Mouse (Mus musculus): ENCODE measurements around the gene Rpl38. TPM values are rescaled to one million over a fixed set of nuclear protein-coding genes. Genes with fewer than 3 reads are reported as not detected.

The Rpl38 gene
- polyA plus RNA-seq, 1 experiment from 2014 or later: 598 TPM

GRCm38 (mm10) chr11:114652531-114652930 is 15.8 kb upstream of the Rpl38 start:
- 3% methylated on average over 16 of the region's 16 CpGs for WGBS (ENCODE audit: insufficient replicate concordance)
- H3K27ac ChIP-seq (ENCODE audit: low read length): no peak overlapping the region
- H3K36me3 ChIP-seq (ENCODE audit: control insufficient read depth, insufficient read depth): no peaks in the 10 kb centered on the region
- ATAC-seq (ENCODE audit: low read depth): no peak
- H3K4me2 ChIP-seq (ENCODE audit: low read depth, low read length): no peak overlapping the region
- H3K9me3 ChIP-seq (replicated peaks; ENCODE audit: control insufficient read depth, low read length): no peaks in the 10 kb centered on the region
- no peak overlapping the region for H3K4me3 ChIP-seq (ENCODE audit: low read depth, low read length)
- no peaks in the 10 kb centered on the region for H3K4me1 ChIP-seq (ENCODE audit: control insufficient read depth, low read depth, low read length)
- no peaks in the 10 kb centered on the region for H3K27me3 ChIP-seq (ENCODE audit: control insufficient read depth, insufficient read depth, low read depth, low read length)
- no peak overlapping the region for H3K9ac ChIP-seq (ENCODE audit: low read depth, low read length)

GRCm38 (mm10) chr11:114653664-114654063 is 14.7 kb upstream of the Rpl38 start:
- H3K27me3 ChIP-seq (ENCODE audit: control insufficient read depth, insufficient read depth, low read depth, low read length): no peaks in the 10 kb centered on the region
- 26% methylated on average over 6 of the region's 6 CpGs for whole genome bisulfite sequencing (ENCODE audit: insufficient replicate concordance)
- H3K9ac ChIP-seq (ENCODE audit: low read depth, low read length): no peak overlapping the region
- ATAC-seq (ENCODE audit: low read depth): no peak
- H3K4me1 ChIP-seq (ENCODE audit: control insufficient read depth, low read depth, low read length): no peaks in the 10 kb centered on the region
- no peak overlapping the region for H3K4me2 ChIP-seq (ENCODE audit: low read depth, low read length)
- H3K4me3 ChIP-seq (ENCODE audit: low read depth, low read length): no peak overlapping the region
- no peaks in the 10 kb centered on the region for H3K36me3 ChIP-seq (ENCODE audit: control insufficient read depth, insufficient read depth)
- no peak overlapping the region for H3K27ac ChIP-seq (ENCODE audit: low read length)
- no peaks in the 10 kb centered on the region for H3K9me3 ChIP-seq (replicated peaks; ENCODE audit: control insufficient read depth, low read length)

GRCm38 (mm10) chr11:114654552-114654951 is 13.8 kb upstream of the Rpl38 start:
- no peaks in the 10 kb centered on the region for H3K36me3 ChIP-seq (ENCODE audit: control insufficient read depth, insufficient read depth)
- ATAC-seq (ENCODE audit: low read depth): no peak
- WGBS (ENCODE audit: insufficient replicate concordance): 24% methylated on average over 5 of the region's 5 CpGs
- no peaks in the 10 kb centered on the region for H3K4me1 ChIP-seq (ENCODE audit: control insufficient read depth, low read depth, low read length)
- H3K9me3 ChIP-seq (replicated peaks; ENCODE audit: control insufficient read depth, low read length): no peaks in the 10 kb centered on the region
- H3K4me3 ChIP-seq (ENCODE audit: low read depth, low read length): no peak overlapping the region
- no peak overlapping the region for H3K9ac ChIP-seq (ENCODE audit: low read depth, low read length)
- no peak overlapping the region for H3K27ac ChIP-seq (ENCODE audit: low read length)
- H3K27me3 ChIP-seq (ENCODE audit: control insufficient read depth, insufficient read depth, low read depth, low read length): no peaks in the 10 kb centered on the region
- H3K4me2 ChIP-seq (ENCODE audit: low read depth, low read length): no peak overlapping the region

GRCm38 (mm10) chr11:114655350-114656008 is 12.8 kb upstream of the Rpl38 start:
- 38% methylated on average over 7 of the region's 7 CpGs for WGBS (ENCODE audit: insufficient replicate concordance)
- no peak overlapping the region for H3K9ac ChIP-seq (ENCODE audit: low read depth, low read length)
- no peaks in the 10 kb centered on the region for H3K36me3 ChIP-seq (ENCODE audit: control insufficient read depth, insufficient read depth)
- H3K9me3 ChIP-seq (replicated peaks; ENCODE audit: control insufficient read depth, low read length): no peaks in the 10 kb centered on the region
- no peak overlapping the region for H3K4me3 ChIP-seq (ENCODE audit: low read depth, low read length)
- no peak overlapping the region for H3K4me2 ChIP-seq (ENCODE audit: low read depth, low read length)
- no peak overlapping the region for H3K27ac ChIP-seq (ENCODE audit: low read length)
- no peaks in the 10 kb centered on the region for H3K4me1 ChIP-seq (ENCODE audit: control insufficient read depth, low read depth, low read length)
- ATAC-seq (ENCODE audit: low read depth): no peak
- no peaks in the 10 kb centered on the region for H3K27me3 ChIP-seq (ENCODE audit: control insufficient read depth, insufficient read depth, low read depth, low read length)

- Histone ChIP-seq H3K27ac (ENCODE audit: low read length) (no peak overlapping the region), H3K4me1 (ENCODE audit: control insufficient read depth, low read depth, low read length) (no peaks in the 10 kb centered on the region), H3K9me3 (replicated peaks; ENCODE audit: control insufficient read depth, low read length) (no peaks in the 10 kb centered on the region), H3K36me3 (ENCODE audit: control insufficient read depth, insufficient read depth) (no peaks in the 10 kb centered on the region), H3K4me2 (ENCODE audit: low read depth, low read length) (no peak overlapping the region), H3K4me3 (ENCODE audit: low read depth, low read length) (no peak overlapping the region), H3K27me3 (ENCODE audit: control insufficient read depth, insufficient read depth, low read depth, low read length) (no peaks in the 10 kb centered on the region), H3K9ac (ENCODE audit: low read depth, low read length) (no peak overlapping the region)
- 36% methylated on average over 24 of the region's 27 CpGs for WGBS (ENCODE audit: insufficient replicate concordance)
- ATAC-seq (ENCODE audit: low read depth): no peak
These were observed 11.2 kb upstream of the Rpl38 start for GRCm38 (mm10) chr11:114656994-114657644.

- no peaks in the 10 kb centered on the region for H3K4me1 ChIP-seq (ENCODE audit: control insufficient read depth, low read depth, low read length)
- no peaks in the 10 kb centered on the region for H3K27me3 ChIP-seq (ENCODE audit: control insufficient read depth, insufficient read depth, low read depth, low read length)
- H3K4me3 ChIP-seq (ENCODE audit: low read depth, low read length): no peak overlapping the region
- no peak overlapping the region for H3K4me2 ChIP-seq (ENCODE audit: low read depth, low read length)
- no peaks in the 10 kb centered on the region for H3K36me3 ChIP-seq (ENCODE audit: control insufficient read depth, insufficient read depth)
- no peak overlapping the region for H3K9ac ChIP-seq (ENCODE audit: low read depth, low read length)
- no peak overlapping the region for H3K27ac ChIP-seq (ENCODE audit: low read length)
- no peaks in the 10 kb centered on the region for H3K9me3 ChIP-seq (replicated peaks; ENCODE audit: control insufficient read depth, low read length)
- ATAC-seq (ENCODE audit: low read depth): no peak
- 17% methylated on average over 7 of the region's 7 CpGs for WGBS (ENCODE audit: insufficient replicate concordance)
These were observed 10.6 kb upstream of the Rpl38 start for GRCm38 (mm10) chr11:114657737-114658136.

GRCm38 (mm10) chr11:114662161-114662560 is 6.2 kb upstream of the Rpl38 start:
- Histone ChIP-seq H3K9me3 (replicated peaks; ENCODE audit: control insufficient read depth, low read length) (no peaks in the 10 kb centered on the region), H3K36me3 (ENCODE audit: control insufficient read depth, insufficient read depth) (no peaks in the 10 kb centered on the region), H3K4me2 (ENCODE audit: low read depth, low read length) (no peak overlapping the region), H3K4me1 (ENCODE audit: control insufficient read depth, low read depth, low read length) (no peaks in the 10 kb centered on the region), H3K9ac (ENCODE audit: low read depth, low read length) (no peak overlapping the region), H3K27ac (ENCODE audit: low read length) (no peak overlapping the region), H3K27me3 (ENCODE audit: control insufficient read depth, insufficient read depth, low read depth, low read length) (peaks cover 3% of the 10 kb centered on the region; the same call in 1 of the 2 replicates), H3K4me3 (ENCODE audit: low read depth, low read length) (no peak overlapping the region)
- ATAC-seq (ENCODE audit: low read depth): no peak
- 74% methylated on average over 14 of the region's 14 CpGs for WGBS (ENCODE audit: insufficient replicate concordance)

GRCm38 (mm10) chr11:114662746-114663362 is 5.5 kb upstream of the Rpl38 start:
- Histone ChIP-seq H3K9ac (ENCODE audit: low read depth, low read length) (no peak overlapping the region), H3K27ac (ENCODE audit: low read length) (no peak overlapping the region), H3K9me3 (replicated peaks; ENCODE audit: control insufficient read depth, low read length) (no peaks in the 10 kb centered on the region), H3K36me3 (ENCODE audit: control insufficient read depth, insufficient read depth) (no peaks in the 10 kb centered on the region), H3K4me3 (ENCODE audit: low read depth, low read length) (no peak overlapping the region), H3K4me1 (ENCODE audit: control insufficient read depth, low read depth, low read length) (no peaks in the 10 kb centered on the region), H3K27me3 (ENCODE audit: control insufficient read depth, insufficient read depth, low read depth, low read length) (peaks cover 3% of the 10 kb centered on the region; the same call in 1 of the 2 replicates), H3K4me2 (ENCODE audit: low read depth, low read length) (no peak overlapping the region)
- WGBS (ENCODE audit: insufficient replicate concordance): 33% methylated on average over 6 of the region's 6 CpGs
- ATAC-seq (ENCODE audit: low read depth): no peak

- no peak overlapping the region for H3K27ac ChIP-seq (ENCODE audit: low read length)
- H3K9me3 ChIP-seq (replicated peaks; ENCODE audit: control insufficient read depth, low read length): no peaks in the 10 kb centered on the region
- no peak overlapping the region for H3K9ac ChIP-seq (ENCODE audit: low read depth, low read length)
- WGBS (ENCODE audit: insufficient replicate concordance): 59% methylated on average over 7 of the region's 7 CpGs
- H3K27me3 ChIP-seq (ENCODE audit: control insufficient read depth, insufficient read depth, low read depth, low read length): peaks cover 3% of the 10 kb centered on the region; the same call in 1 of the 2 replicates
- no peak overlapping the region for H3K4me2 ChIP-seq (ENCODE audit: low read depth, low read length)
- ATAC-seq (ENCODE audit: low read depth): no peak
- H3K4me3 ChIP-seq (ENCODE audit: low read depth, low read length): no peak overlapping the region
- H3K36me3 ChIP-seq (ENCODE audit: control insufficient read depth, insufficient read depth): no peaks in the 10 kb centered on the region
- no peaks in the 10 kb centered on the region for H3K4me1 ChIP-seq (ENCODE audit: control insufficient read depth, low read depth, low read length)
These were observed 4.2 kb upstream of the Rpl38 start for GRCm38 (mm10) chr11:114664164-114664563.
